Mouse (Mus musculus) hindbrain, postnatal 0 days (tissue): ENCODE measurements at regions not wholly inside any gene's neighbourhood (a gene's known extent, or its start where the extent isn't known, plus 50 kb on each side); places are given as distances from the start of the nearest gene placed in this dataset.

Experiments
- ATAC-seq: fragments of 200-750 bp; cut with Nextera tagmentation; 2 replicates; pipeline ENCODE4 v1.8.0; 2017; ENCODE audit warnings: mild to moderate bottlenecking, moderate TSS enrichment, moderate library complexity
- DNase-seq: peaks from one replicate; pipeline ENCODE4 v3.0.0-alpha.2; 2015; ENCODE audit warnings: low spot score
- H3K27ac ChIP-seq: fragments of 300-500 bp; sonication (generic); 2 replicates; pipeline ENCODE4 v1.5.1; 2014; ENCODE audit warnings: mild to moderate bottlenecking
- H3K27me3 ChIP-seq: fragments of 300-500 bp; sonication (generic); 2 replicates; pipeline ENCODE4 v1.6.1; 2014; ENCODE audit warnings: low read length, mixed read lengths; ENCODE audit not compliant: insufficient read depth
- H3K36me3 ChIP-seq: fragments of 300-500 bp; sonication (generic); 2 replicates; pipeline ENCODE4 v1.6.1; 2014; ENCODE audit warnings: low read length, mixed read lengths; ENCODE audit not compliant: insufficient read depth
- H3K4me1 ChIP-seq: fragments of 300-500 bp; sonication (generic); 2 replicates; pipeline ENCODE4 v1.6.1; 2014; ENCODE audit warnings: antibody characterized with exemption, low read length, mixed read lengths; ENCODE audit not compliant: insufficient read depth
- H3K4me2 ChIP-seq: fragments of 300-500 bp; sonication (generic); 2 replicates; pipeline ENCODE4 v1.6.1; 2014; ENCODE audit warnings: low read depth, mild to moderate bottlenecking, low read length, moderate library complexity, mixed read lengths
- H3K4me3 ChIP-seq: fragments of 300-500 bp; sonication (generic); 2 replicates; pipeline ENCODE4 v1.5.1; 2014; ENCODE audit warnings: low read length
- H3K9ac ChIP-seq: fragments of 300-500 bp; sonication (generic); replicated peaks from 2 replicates; pipeline ENCODE4 v1.6.1; 2014; ENCODE audit warnings: mild to moderate bottlenecking, low read length, moderate library complexity, mixed read lengths
- H3K9me3 ChIP-seq: fragments of 300-500 bp; sonication (generic); 2 replicates; pipeline ENCODE4 v1.6.1; 2016; ENCODE audit warnings: low read length, mixed read lengths
- CTCF ChIP-seq: IDR thresholded peaks from 2 replicates; pipeline ENCODE4 v1.5.1; 2016; ENCODE audit warnings: antibody characterized with exemption, control low read depth, low read depth
- WGBS: fragments of 180-500 bp; shearing (Covaris S2); extraction: QIAGEN DNeasy Blood & Tissue Kit; methylation state at CpG from one replicate; pipeline ENCODE4 v1.1.7; 2014; 5-methylcytosine and 5-hydroxymethylcytosine counted together

- Histone ChIP-seq H3K4me2 (no peak overlapping the region), H3K9me3 (no peaks in the 10 kb centered on the region), H3K9ac (no peak overlapping the region), H3K4me1 (no peaks in the 10 kb centered on the region), H3K27ac (no peak overlapping the region), H3K4me3 (no peak overlapping the region), H3K27me3 (no peaks in the 10 kb centered on the region), H3K36me3 (no peaks in the 10 kb centered on the region)
- TF ChIP-seq CTCF = no peak
- DNase-seq = no peak
- 51% methylated on average over 9 of the region's 9 CpGs for WGBS
- ATAC-seq = no peak
Observed at GRCm38 (mm10) chr19:15465063-15465760, 481.9 kb downstream of the Psat1 start.

- no peak for TF ChIP-seq CTCF
Observed at GRCm38 (mm10) chr19:15457793-15458192, 489.3 kb downstream of the Psat1 start.

GRCm38 (mm10) chr19:15456943-15457735 is 490.0 kb downstream of the Psat1 start:
- H3K4me1 ChIP-seq = no peaks in the 10 kb centered on the region
- no peak for ATAC-seq
- 0 out of 2 replicates have a peak, but pooled peaks have one; percentile 11 for TF ChIP-seq CTCF
- no peak overlapping the region for H3K27ac ChIP-seq
- no peak overlapping the region for H3K4me3 ChIP-seq
- WGBS = 50% methylated on average over 9 of the region's 9 CpGs
- peak; percentile 36 for DNase-seq
- H3K27me3 ChIP-seq = no peaks in the 10 kb centered on the region
- H3K36me3 ChIP-seq = no peaks in the 10 kb centered on the region
- no peak overlapping the region for H3K4me2 ChIP-seq
- no peak overlapping the region for H3K9ac ChIP-seq
- H3K9me3 ChIP-seq = no peaks in the 10 kb centered on the region

More at GRCm38 (mm10) chr19:15457793-15458192, 489.3 kb downstream of the Psat1 start:
- Histone ChIP-seq H3K4me1 (no peaks in the 10 kb centered on the region), H3K36me3 (no peaks in the 10 kb centered on the region), H3K4me2 (no peak overlapping the region), H3K27me3 (no peaks in the 10 kb centered on the region), H3K9me3 (no peaks in the 10 kb centered on the region), H3K4me3 (no peak overlapping the region), H3K27ac (no peak overlapping the region), H3K9ac (no peak overlapping the region)
- ATAC-seq (no peak), DNase-seq (no peak)
- 25% methylated on average over 4 of the region's 4 CpGs for WGBS

DNA sequence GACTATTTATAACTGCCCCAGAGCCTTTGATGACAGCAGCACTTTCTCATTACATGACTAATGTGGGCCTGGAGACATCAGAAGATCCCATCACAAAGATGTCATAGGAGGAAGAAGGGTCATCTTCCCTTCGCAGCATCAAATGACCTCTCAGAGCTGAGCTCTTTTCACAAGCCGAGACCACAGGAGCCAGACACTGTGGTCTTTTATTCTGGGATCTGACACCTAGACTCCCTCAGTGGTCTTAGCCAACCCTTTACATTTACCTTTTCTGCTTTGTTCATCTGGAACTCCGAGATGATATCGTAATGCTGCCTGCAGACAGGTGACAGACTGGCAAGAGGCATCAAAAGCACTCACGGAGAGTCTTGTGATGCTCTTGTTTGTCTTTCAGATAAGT is 498.1 kb downstream of the Psat1 start:
- Histone ChIP-seq H3K9me3 (no peaks in the 10 kb centered on the region), H3K9ac (no peak overlapping the region), H3K4me3 (no peak overlapping the region), H3K27ac (no peak overlapping the region), H3K27me3 (no peaks in the 10 kb centered on the region), H3K4me1 (no peaks in the 10 kb centered on the region), H3K36me3 (no peaks in the 10 kb centered on the region), H3K4me2 (no peak overlapping the region)
- ATAC-seq (no peak), DNase-seq (no peak)
- 64% methylated on average over 5 of the region's 5 CpGs for WGBS
- no peak for TF ChIP-seq CTCF

- Histone ChIP-seq H3K4me1 (no peaks in the 10 kb centered on the region), H3K4me2 (no peak overlapping the region), H3K27ac (no peak overlapping the region), H3K36me3 (no peaks in the 10 kb centered on the region), H3K4me3 (no peak overlapping the region), H3K9ac (no peak overlapping the region), H3K27me3 (no peaks in the 10 kb centered on the region), H3K9me3 (no peaks in the 10 kb centered on the region)
- ATAC-seq (no peak), DNase-seq (no peak)
- no peak for TF ChIP-seq CTCF
- WGBS = 63% methylated on average over 5 of the region's 5 CpGs
Observed at GRCm38 (mm10) chr19:15431798-15432197, 515.3 kb downstream of the Psat1 start.

GRCm38 (mm10) chr19:15421311-15421710 is 525.8 kb downstream of the Psat1 start:
- H3K9ac ChIP-seq = no peak overlapping the region
- no peaks in the 10 kb centered on the region for H3K9me3 ChIP-seq
- no peak overlapping the region for H3K4me2 ChIP-seq
- no peak for ATAC-seq
- TF ChIP-seq CTCF = no peak
- no peak overlapping the region for H3K4me3 ChIP-seq
- WGBS = 61% methylated on average over 3 of the region's 3 CpGs
- H3K27ac ChIP-seq = no peak overlapping the region
- DNase-seq = no peak
- no peaks in the 10 kb centered on the region for H3K27me3 ChIP-seq
- H3K4me1 ChIP-seq = no peaks in the 10 kb centered on the region
- H3K36me3 ChIP-seq = no peaks in the 10 kb centered on the region

DNA sequence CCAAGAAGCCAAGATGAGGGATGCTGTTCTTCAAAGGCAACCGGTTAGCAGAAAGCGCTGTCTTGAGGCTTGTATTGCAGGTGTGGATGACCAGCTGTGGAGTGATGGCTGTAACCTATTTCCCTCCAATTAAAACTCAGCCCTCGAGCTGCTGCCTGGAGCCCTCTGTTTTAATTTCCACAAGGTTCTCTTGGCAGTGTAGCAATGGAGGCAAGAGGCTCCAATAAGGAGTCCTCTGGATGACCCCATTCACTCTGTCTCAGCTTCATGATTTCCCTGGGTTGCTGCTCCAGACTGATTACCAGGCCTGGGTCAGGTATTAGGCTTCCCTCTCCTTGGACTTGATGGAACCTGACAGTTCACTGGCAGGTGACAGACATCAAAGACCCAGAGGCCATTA is 548.5 kb downstream of the Psat1 start:
- WGBS = 85% methylated on average over 3 of the region's 3 CpGs
- DNase-seq = no peak

More for the DNA sequence above, 548.5 kb downstream of the Psat1 start:
- no peak for ATAC-seq
- H3K27me3 ChIP-seq = no peaks in the 10 kb centered on the region
- H3K36me3 ChIP-seq = no peaks in the 10 kb centered on the region
- H3K4me2 ChIP-seq = no peak overlapping the region
- no peaks in the 10 kb centered on the region for H3K4me1 ChIP-seq
- H3K4me3 ChIP-seq = no peak overlapping the region
- no peak overlapping the region for H3K27ac ChIP-seq
- H3K9ac ChIP-seq = no peak overlapping the region
- TF ChIP-seq CTCF = no peak
- H3K9me3 ChIP-seq = no peaks in the 10 kb centered on the region
